Mouse (Mus musculus) lung, postnatal 10 days (tissue): ENCODE measurements at regions not wholly inside any gene's neighbourhood (a gene's known extent, or its start where the extent isn't known, plus 50 kb on each side); places are given as distances from the start of the nearest gene placed in this dataset.

Experiments
- DNase-seq: peaks from one replicate; pipeline ENCODE4 v3.0.0; 2021

GRCm38 (mm10) chr19:21066432-21067113 is 112.6 kb upstream of the Tmc1 start:
- DNase-seq: no peak

- DNase-seq: no peak
Observed at GRCm38 (mm10) chr19:21064902-21065301, 110.9 kb upstream of the Tmc1 start.

DNA sequence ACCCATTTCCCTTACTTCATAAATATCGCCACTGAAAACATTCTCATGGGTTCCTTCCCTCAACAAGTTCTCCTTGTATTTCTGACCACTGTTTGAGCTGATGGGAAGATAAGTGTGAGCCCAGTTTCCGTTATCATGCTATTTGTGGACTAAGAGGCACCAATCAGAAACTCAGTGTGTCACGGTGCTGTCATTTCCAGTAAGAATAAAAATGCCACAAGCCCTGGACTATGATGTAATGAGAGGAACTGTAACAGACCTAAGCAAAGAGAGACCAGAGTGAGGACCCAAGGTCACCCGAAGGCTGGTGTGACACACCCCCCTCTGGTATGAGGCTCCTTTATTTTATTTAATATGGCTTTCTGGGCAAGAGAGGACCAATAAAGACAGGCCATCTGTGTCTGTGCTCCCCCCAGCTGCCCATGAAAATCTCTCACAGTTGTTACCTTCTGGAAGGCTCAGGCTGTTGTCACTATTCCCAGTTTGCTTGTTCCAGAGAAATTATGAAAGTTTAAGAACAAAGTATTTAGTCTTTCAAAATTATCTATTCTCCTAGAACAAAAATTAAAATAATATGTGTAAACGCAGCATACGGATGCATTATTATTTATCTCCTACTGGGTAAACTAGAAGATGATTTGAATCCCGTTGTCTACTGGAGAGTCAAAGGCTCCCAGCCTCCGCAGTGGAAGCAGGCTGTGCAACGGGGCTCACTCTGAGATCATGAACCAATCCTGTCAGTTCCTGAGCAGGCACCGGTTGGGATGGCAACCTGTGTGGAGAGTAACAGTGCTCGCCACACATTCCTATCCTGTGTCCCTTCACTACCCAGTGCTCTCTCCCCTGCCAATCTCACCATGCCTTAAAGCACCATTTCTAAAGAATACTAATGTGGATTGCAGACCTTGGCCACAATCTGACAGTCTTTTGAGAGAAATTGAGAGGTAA is 99.9 kb upstream of the Tmc1 start:
- no peak for DNase-seq

- DNase-seq: no peak
Observed at GRCm38 (mm10) chr19:21052771-21053170, 98.8 kb upstream of the Tmc1 start.

GRCm38 (mm10) chr19:21051872-21052271 is 97.9 kb upstream of the Tmc1 start:
- no peak for DNase-seq

GRCm38 (mm10) chr19:21050994-21051721 is 97.2 kb upstream of the Tmc1 start:
- DNase-seq: no peak

DNA sequence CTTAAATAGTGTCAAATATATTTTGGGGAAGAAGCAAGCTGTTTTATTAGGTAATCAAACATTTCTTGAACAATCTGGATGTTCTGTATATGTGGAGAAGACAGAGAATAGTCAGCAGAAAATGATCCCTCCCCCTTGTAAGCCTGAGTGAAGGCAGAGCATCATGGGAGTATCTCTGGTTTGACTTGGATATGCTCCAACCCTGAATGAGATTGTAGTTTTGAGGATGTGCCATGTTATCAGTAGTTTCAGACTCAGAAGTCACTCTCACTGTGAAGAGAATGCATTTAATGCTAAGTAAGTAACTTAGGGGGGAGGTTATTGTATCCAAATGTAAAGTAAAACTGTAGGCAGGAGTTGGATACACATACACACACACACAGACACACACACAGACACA is 95.3 kb upstream of the Tmc1 start:
- DNase-seq: no peak

DNA sequence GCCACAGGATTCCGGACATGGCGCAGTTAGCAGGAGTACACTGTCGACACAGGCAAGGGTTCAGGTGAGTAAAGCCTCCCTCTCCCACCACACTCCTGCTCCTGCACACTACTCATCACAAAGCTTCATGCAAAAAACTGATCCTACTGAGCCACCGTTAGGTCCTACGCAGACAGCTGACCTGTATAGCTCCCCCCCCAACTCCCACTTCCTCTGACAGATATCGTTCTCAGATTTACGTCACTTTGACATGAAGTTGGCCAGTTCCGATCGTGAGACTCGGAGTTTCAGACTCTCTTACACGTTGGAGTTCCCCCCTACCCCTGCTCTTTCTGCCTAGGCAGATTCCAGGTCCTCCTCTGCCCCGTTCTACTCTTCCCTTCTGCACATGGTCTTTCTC is 91.6 kb upstream of the Tmc1 start:
- DNase-seq: no peak

- no peak for DNase-seq
Observed at GRCm38 (mm10) chr19:21043958-21044357, 90.0 kb upstream of the Tmc1 start.

GRCm38 (mm10) chr19:21042536-21042935 is 88.5 kb upstream of the Tmc1 start:
- no peak for DNase-seq

GRCm38 (mm10) chr19:21037448-21038077 is 83.6 kb upstream of the Tmc1 start:
- DNase-seq: peak; percentile 68

DNA sequence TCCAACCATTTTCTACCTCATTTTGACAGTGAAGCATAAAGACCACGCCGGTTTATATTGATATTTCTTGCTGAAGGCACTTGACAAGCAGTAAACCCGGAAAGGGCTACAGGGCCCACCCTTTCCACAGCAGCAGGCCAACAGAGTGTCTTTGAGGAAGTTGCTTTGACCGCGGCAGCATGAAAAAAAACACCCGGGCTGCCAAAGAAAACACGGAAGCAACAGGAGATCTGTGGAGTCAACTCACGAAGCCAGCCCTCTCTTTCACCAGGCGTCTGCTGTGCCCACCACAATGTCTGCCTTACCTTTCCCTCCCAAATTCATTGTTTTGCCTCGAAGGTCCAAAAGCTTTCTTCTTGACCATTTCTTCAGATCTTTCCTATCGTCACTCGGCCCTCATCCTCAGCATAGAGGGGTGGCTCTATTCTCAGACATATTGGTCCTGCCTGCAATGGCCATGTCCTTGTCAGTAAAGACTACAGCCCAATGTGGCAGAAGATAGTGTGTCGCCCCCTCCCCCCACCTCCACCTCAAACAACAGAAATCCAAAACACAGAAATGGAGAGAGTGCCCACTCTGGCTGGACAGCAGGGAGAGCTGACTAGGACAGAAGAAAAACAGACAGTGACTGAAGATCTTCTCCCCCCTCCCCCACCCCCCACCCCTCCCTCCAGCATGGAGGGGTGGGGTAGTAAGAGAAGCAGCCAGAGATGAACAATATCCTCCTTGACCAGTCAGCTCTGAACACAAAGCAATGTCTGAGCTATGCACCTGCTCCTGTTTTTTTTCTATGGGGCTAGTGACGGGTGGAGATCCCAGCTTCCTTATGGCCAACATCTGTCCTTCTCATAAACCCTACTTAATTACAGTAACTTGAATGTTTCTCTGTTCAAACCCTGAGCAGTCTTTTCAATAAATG is 82.8 kb upstream of the Tmc1 start:
- DNase-seq: peak; percentile 69

GRCm38 (mm10) chr19:21035505-21035904 is 81.5 kb upstream of the Tmc1 start:
- no peak for DNase-seq

GRCm38 (mm10) chr19:21033991-21034390 is 80.0 kb upstream of the Tmc1 start:
- DNase-seq: no peak

GRCm38 (mm10) chr19:21032558-21032957 is 78.6 kb upstream of the Tmc1 start:
- DNase-seq: no peak

DNA sequence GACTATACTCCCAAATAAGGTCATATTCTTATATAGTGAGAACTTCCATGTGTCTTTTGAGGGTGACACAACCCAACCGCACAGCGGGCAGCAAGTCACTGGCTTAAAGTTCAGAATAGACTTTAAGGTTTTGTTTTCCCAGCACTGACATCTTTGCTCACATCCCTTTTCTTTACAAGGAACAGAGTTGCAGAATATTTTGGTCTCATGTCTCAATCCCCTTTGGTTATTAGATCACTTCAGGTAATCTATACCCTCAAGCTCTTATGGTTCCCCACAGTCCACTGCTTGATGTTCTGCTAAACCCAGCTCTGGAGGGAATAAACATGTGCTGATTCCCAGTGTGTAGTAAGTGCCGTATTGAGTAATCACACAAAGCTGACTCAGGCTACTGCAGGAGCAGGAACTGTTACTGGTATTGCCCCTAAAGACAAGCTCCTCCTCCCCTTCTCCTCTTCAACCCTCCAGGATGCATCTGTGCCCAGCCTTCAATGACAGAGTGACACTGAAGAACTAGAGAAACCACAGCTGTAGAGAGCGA is 77.8 kb upstream of the Tmc1 start:
- DNase-seq: peak; percentile 12

DNA sequence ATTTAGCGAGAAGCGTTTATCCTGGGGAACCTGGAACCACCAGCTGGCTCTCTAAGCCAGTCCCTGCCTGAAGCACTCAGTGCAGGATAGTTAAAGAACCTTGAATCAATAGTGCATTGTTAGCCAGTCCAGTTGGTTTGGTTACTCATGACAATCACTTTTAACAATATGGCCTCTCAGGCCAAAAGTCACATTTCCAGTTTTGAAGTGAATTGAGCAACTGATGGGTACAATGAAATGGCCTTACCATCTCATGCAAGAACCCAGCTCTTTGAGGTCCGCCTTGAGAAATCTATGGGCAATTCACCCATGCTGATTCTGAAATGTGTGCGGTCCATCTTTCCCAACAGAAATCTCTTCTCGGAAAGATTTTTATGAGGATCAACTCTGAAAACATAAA is 77.0 kb upstream of the Tmc1 start:
- no peak for DNase-seq

- no peak for DNase-seq
Observed at GRCm38 (mm10) chr19:21028981-21029380, 75.0 kb upstream of the Tmc1 start.

- no peak for DNase-seq
Observed at GRCm38 (mm10) chr19:21012391-21012790, 58.4 kb upstream of the Tmc1 start.

DNA sequence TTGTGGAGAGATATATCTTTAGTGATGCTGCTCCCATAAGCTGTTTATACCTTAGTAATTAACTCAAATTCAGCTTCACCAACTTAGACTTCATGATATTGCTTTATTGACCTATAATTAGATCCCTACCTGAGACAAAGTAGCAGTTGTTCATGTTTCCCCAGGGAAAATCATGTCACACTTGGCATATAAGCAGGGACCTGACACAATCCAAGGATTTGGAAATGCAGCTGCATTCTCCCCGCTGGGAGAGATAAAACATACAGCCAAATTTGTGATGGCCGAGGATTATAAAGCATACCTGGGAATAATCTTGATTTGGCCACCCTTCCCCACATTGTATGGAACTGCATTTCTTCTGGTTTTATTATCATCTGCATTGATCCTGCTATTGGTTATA is 55.6 kb upstream of the Tmc1 start:
- DNase-seq: no peak

DNA sequence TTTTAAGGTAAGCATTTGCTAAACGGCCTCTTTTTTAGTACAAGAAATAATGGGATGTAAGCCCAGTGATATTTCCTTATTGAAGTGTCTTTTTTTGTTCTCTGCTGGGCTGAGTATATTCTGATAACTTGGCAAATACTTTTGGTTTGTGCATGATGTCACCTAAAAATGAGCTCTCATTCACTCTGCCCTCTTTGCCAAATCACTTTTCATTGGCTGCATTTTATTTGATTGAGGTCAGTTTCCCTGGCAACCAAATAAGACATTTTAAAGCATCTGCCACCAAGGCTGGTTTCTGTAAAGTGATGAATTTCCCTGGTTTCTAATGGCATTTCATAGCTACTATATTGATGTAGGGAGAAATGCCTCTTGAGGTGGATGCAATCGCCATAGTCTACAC is 50.4 kb upstream of the Tmc1 start:
- DNase-seq: no peak
